Mouse (Mus musculus): ENCODE measurements around the gene Plin3. TPM values are rescaled to one million over a fixed set of nuclear protein-coding genes. Genes with fewer than 3 reads are reported as not detected.
A peak's percentile ranks its signal among the peaks of the same experiment; 100 is the strongest.
"Not testable (repeated sequence)": the region's sequence is repeated elsewhere in the genome, so short reads cannot be mapped to it uniquely, and the experiment has no call there.

The Plin3 gene
- polyA plus RNA-seq, 1 experiment from 2014 or later = 103 TPM

GRCm38 (mm10) chr17:56262645-56263094 lies 30.0 kb downstream of the Plin3 start:
- no peak overlapping the region for H3K27ac ChIP-seq (ENCODE audit: low read length)
- H3K4me1 ChIP-seq (ENCODE audit: control insufficient read depth, insufficient read depth, low read length) = peaks cover 28% of the 10 kb centered on the region
- no peaks in the 10 kb centered on the region for H3K27me3 ChIP-seq (ENCODE audit: control insufficient read depth, insufficient read depth, low read length)
- H3K4me2 ChIP-seq (ENCODE audit: low read depth, low read length) = no peak overlapping the region
- no peaks in the 10 kb centered on the region for H3K9me3 ChIP-seq (replicated peaks; ENCODE audit: control insufficient read depth, low read length)
- H3K9ac ChIP-seq (ENCODE audit: low read length) = peak overlapping the region; percentile 17; the same call in 1 of the 2 replicates
- peaks cover 7% of the 10 kb centered on the region; the same call in 1 of the 2 replicates for H3K36me3 ChIP-seq (ENCODE audit: control insufficient read depth, insufficient read depth, low read length)
- no peak for ATAC-seq (ENCODE audit: insufficient read depth, low FRiP score)
- H3K4me3 ChIP-seq (replicated peaks; ENCODE audit: low read length) = no peak overlapping the region
- WGBS = 68% methylated on average over 3 of the region's 3 CpGs

DNA sequence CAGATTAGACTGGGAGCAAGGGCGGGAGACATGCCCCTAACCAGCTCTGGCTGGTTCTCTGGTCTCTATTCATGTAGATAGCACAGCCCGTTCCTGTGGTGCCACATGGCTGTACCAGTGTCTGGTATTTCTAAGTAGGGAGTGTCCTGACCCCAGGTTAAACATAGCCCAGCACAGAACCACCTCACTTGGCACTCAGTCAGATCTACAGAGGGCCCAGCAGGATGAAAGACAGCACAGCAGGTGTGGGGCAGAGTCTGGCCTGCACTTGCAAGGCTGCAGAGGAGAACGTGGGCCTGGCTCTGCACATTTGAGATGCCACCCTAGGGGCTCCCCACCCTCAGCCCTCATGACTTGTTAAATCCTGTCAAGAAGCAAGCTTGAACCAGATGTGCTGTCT lies 31.5 kb downstream of the Plin3 start:
- WGBS = 72% methylated on average over 3 of the region's 3 CpGs
- H3K27ac ChIP-seq (ENCODE audit: low read length) = no peak overlapping the region
- peaks cover 7% of the 10 kb centered on the region; the same call in 1 of the 2 replicates for H3K36me3 ChIP-seq (ENCODE audit: control insufficient read depth, insufficient read depth, low read length)
- no peak overlapping the region for H3K9ac ChIP-seq (ENCODE audit: low read length)
- no peak overlapping the region for H3K4me3 ChIP-seq (replicated peaks; ENCODE audit: low read length)
- H3K4me1 ChIP-seq (ENCODE audit: control insufficient read depth, insufficient read depth, low read length) = peaks cover 31% of the 10 kb centered on the region
- no peak overlapping the region for H3K4me2 ChIP-seq (ENCODE audit: low read depth, low read length)
- no peaks in the 10 kb centered on the region for H3K9me3 ChIP-seq (replicated peaks; ENCODE audit: control insufficient read depth, low read length)
- H3K27me3 ChIP-seq (ENCODE audit: control insufficient read depth, insufficient read depth, low read length) = no peaks in the 10 kb centered on the region
- no peak for ATAC-seq (ENCODE audit: insufficient read depth, low FRiP score)

DNA sequence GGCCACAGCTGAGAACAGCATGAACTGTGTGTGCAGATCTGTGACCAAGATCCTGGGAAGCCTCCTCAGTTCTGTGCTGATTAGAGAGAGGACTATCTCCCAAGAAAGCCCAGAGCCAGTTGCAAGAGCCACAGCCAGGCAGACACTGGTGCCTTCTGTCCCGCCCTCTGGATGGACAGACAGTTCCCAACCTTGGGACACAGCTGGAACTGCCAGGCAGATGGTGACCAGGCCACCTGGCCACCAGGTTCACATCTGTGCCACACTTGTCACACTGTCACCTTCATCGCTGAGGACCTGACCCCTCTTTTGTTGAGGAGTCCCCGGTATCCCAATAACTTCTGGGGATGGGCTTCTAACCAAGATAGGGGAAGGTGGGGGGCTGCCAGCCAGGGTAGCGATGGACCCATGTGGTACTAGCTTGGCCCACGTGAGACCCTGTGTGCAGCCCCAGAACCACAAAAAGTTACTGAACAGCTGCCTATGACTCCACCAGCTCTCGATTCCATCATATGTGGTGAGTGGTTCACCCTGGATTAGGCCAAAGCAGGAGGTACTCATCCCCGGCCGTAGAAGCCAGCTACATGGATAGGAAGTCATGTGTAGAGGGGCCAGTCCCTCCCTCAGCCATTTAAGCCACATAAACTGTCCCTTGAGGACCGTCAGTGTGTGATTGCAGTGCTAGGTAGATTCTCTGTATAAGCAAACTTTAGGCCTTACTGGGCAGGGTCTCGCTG lies 33.2 kb downstream of the Plin3 start:
- peak overlapping the region; percentile 26; the same call in 1 of the 2 replicates for H3K9ac ChIP-seq (ENCODE audit: low read length)
- 87% methylated on average over 10 of the region's 10 CpGs for WGBS

GRCm38 (mm10) chr17:56258812-56259211 lies 33.9 kb downstream of the Plin3 start:
- not testable (repeated sequence) for H3K4me3 ChIP-seq (replicated peaks; ENCODE audit: low read length); H3K27ac ChIP-seq (ENCODE audit: low read length); H3K36me3 ChIP-seq (ENCODE audit: control insufficient read depth, insufficient read depth, low read length); H3K27me3 ChIP-seq (ENCODE audit: control insufficient read depth, insufficient read depth, low read length); ATAC-seq (ENCODE audit: insufficient read depth, low FRiP score); H3K9me3 ChIP-seq (replicated peaks; ENCODE audit: control insufficient read depth, low read length)
- Histone ChIP-seq H3K4me1 (ENCODE audit: control insufficient read depth, insufficient read depth, low read length) (peaks cover 35% of the 10 kb centered on the region), H3K9ac (ENCODE audit: low read length) (0 out of 2 replicates have a peak overlapping the region, but pooled peaks have one; percentile 29), H3K4me2 (ENCODE audit: low read depth, low read length) (peak overlapping the region; percentile 2; the same call in 1 of the 2 replicates)
- WGBS = 53% methylated on average over 2 of the region's 2 CpGs

More for the DNA sequence above, 33.2 kb downstream of the Plin3 start:
- H3K27me3 ChIP-seq (ENCODE audit: control insufficient read depth, insufficient read depth, low read length) = no peaks in the 10 kb centered on the region
- H3K4me2 ChIP-seq (ENCODE audit: low read depth, low read length) = peak overlapping the region; percentile 2; the same call in 1 of the 2 replicates
- H3K4me3 ChIP-seq (replicated peaks; ENCODE audit: low read length) = no peak overlapping the region
- H3K9me3 ChIP-seq (replicated peaks; ENCODE audit: control insufficient read depth, low read length) = no peaks in the 10 kb centered on the region
- H3K36me3 ChIP-seq (ENCODE audit: control insufficient read depth, insufficient read depth, low read length) = peaks cover 7% of the 10 kb centered on the region; the same call in 1 of the 2 replicates
- peaks cover 35% of the 10 kb centered on the region for H3K4me1 ChIP-seq (ENCODE audit: control insufficient read depth, insufficient read depth, low read length)
- no peak for ATAC-seq (ENCODE audit: insufficient read depth, low FRiP score)
- H3K27ac ChIP-seq (ENCODE audit: low read length) = no peak overlapping the region

- H3K9ac ChIP-seq (ENCODE audit: low read length); H3K27ac ChIP-seq (ENCODE audit: low read length); H3K4me3 ChIP-seq (replicated peaks; ENCODE audit: low read length); H3K36me3 ChIP-seq (ENCODE audit: control insufficient read depth, insufficient read depth, low read length); ATAC-seq (ENCODE audit: insufficient read depth, low FRiP score); H3K9me3 ChIP-seq (replicated peaks; ENCODE audit: control insufficient read depth, low read length); H3K4me2 ChIP-seq (ENCODE audit: low read depth, low read length); H3K27me3 ChIP-seq (ENCODE audit: control insufficient read depth, insufficient read depth, low read length): not testable (repeated sequence)
- peaks cover 35% of the 10 kb centered on the region for H3K4me1 ChIP-seq (ENCODE audit: control insufficient read depth, insufficient read depth, low read length)
- WGBS = 94% methylated on average over 19 of the region's 19 CpGs
Measured at GRCm38 (mm10) chr17:56258269-56258668, 34.4 kb downstream of the Plin3 start.

- Histone ChIP-seq H3K4me2 (ENCODE audit: low read depth, low read length) (peak overlapping the region; percentile 92), H3K4me1 (ENCODE audit: control insufficient read depth, insufficient read depth, low read length) (peaks cover 35% of the 10 kb centered on the region), H3K27ac (ENCODE audit: low read length) (no peak overlapping the region; the same call in 1 of the 2 replicates), H3K36me3 (ENCODE audit: control insufficient read depth, insufficient read depth, low read length) (peaks cover 7% of the 10 kb centered on the region; the same call in 1 of the 2 replicates), H3K9ac (ENCODE audit: low read length) (peak overlapping the region; percentile 80), H3K27me3 (ENCODE audit: control insufficient read depth, insufficient read depth, low read length) (no peaks in the 10 kb centered on the region), H3K9me3 (replicated peaks; ENCODE audit: control insufficient read depth, low read length) (no peaks in the 10 kb centered on the region), H3K4me3 (replicated peaks; ENCODE audit: low read length) (peak overlapping the region; percentile 69)
- ATAC-seq (ENCODE audit: insufficient read depth, low FRiP score) = no peak
- WGBS = 7% methylated on average over 58 of the region's 58 CpGs
Measured at GRCm38 (mm10) chr17:56257181-56257894, 35.3 kb downstream of the Plin3 start.

GRCm38 (mm10) chr17:56256239-56256881 lies 36.3 kb downstream of the Plin3 start, which contains the start of gene Fem1a:
Fem1a (plus strand) TSS chr17:56256810.
- peak within 1 kb of the TSS; percentile 88 for H3K27ac ChIP-seq (ENCODE audit: low read length)
- peak within 1 kb of the TSS; percentile 92 for H3K4me2 ChIP-seq (ENCODE audit: low read depth, low read length)
- WGBS = under 1% methylated on average over 28 of the region's 28 CpGs
- H3K9ac ChIP-seq (ENCODE audit: low read length) = peak within 1 kb of the TSS; percentile 80
- no peaks in the 10 kb centered on the region for H3K9me3 ChIP-seq (replicated peaks; ENCODE audit: control insufficient read depth, low read length)
- peak within 1 kb of the TSS; percentile 69 for H3K4me3 ChIP-seq (replicated peaks; ENCODE audit: low read length)
- peak; percentile 91 for ATAC-seq (ENCODE audit: insufficient read depth, low FRiP score)
- no peaks in the 10 kb centered on the region for H3K27me3 ChIP-seq (ENCODE audit: control insufficient read depth, insufficient read depth, low read length)
- peaks cover 7% of the 10 kb centered on the region; the same call in 1 of the 2 replicates for H3K36me3 ChIP-seq (ENCODE audit: control insufficient read depth, insufficient read depth, low read length)
- peaks cover 33% of the 10 kb centered on the region for H3K4me1 ChIP-seq (ENCODE audit: control insufficient read depth, insufficient read depth, low read length)

GRCm38 (mm10) chr17:56255863-56256238 lies 36.8 kb downstream of the Plin3 start:
- H3K27me3 ChIP-seq (ENCODE audit: control insufficient read depth, insufficient read depth, low read length) = no peaks in the 10 kb centered on the region
- H3K4me2 ChIP-seq (ENCODE audit: low read depth, low read length) = peak overlapping the region; percentile 59
- peak overlapping the region; percentile 69 for H3K4me3 ChIP-seq (replicated peaks; ENCODE audit: low read length)
- H3K9ac ChIP-seq (ENCODE audit: low read length) = peak overlapping the region; percentile 49
- ATAC-seq (ENCODE audit: insufficient read depth, low FRiP score) = peak; percentile 93
- peaks cover 7% of the 10 kb centered on the region; the same call in 1 of the 2 replicates for H3K36me3 ChIP-seq (ENCODE audit: control insufficient read depth, insufficient read depth, low read length)
- H3K27ac ChIP-seq (ENCODE audit: low read length) = peak overlapping the region; percentile 88
- under 1% methylated on average over 32 of the region's 32 CpGs for WGBS
- no peaks in the 10 kb centered on the region for H3K9me3 ChIP-seq (replicated peaks; ENCODE audit: control insufficient read depth, low read length)
- H3K4me1 ChIP-seq (ENCODE audit: control insufficient read depth, insufficient read depth, low read length) = peaks cover 32% of the 10 kb centered on the region

Data from stomach, embryonic 16.5 days (tissue).